Mouse (Mus musculus): ENCODE measurements at regions not wholly inside any gene's neighbourhood (a gene's known extent, or its start where the extent isn't known, plus 50 kb on each side); places are given as distances from the start of the nearest gene placed in this dataset.

DNA sequence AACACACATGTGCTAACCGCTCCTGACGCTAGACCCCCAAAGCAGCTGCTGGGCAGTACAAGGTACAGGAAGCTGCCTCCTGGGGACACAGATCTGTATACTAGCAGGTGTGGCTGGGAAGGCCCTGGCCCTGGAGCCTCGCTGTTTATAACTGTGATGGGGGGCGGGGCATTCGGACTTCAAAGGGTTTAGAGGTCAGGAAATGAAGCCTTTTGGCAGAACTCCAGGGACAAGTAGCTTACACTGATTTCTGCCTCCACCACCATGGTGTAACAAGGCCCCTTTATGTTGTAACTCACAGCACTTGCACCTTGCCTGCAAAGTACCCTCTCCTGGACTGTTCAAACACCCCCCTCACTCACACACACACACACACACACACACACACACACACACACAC, 215.5 kb upstream of the Rreb1 start:
- Histone ChIP-seq H3K9me3 (replicated peaks; ENCODE audit: control insufficient read depth, low read length) (no peaks in the 10 kb centered on the region), H3K27ac (replicated peaks; ENCODE audit: low read depth, low read length) (no peak overlapping the region), H3K27me3 (ENCODE audit: control insufficient read depth, insufficient read depth, low read length) (no peaks in the 10 kb centered on the region), H3K9ac (replicated peaks; ENCODE audit: low read length) (no peak overlapping the region; the same call in 1 of the 2 replicates), H3K36me3 (replicated peaks; ENCODE audit: control insufficient read depth, insufficient read depth, low read depth, low read length) (no peaks in the 10 kb centered on the region), H3K4me2 (ENCODE audit: low read depth, low read length) (no peak overlapping the region), H3K4me1 (ENCODE audit: control insufficient read depth, insufficient read depth, low read length) (peaks cover 5% of the 10 kb centered on the region), H3K4me3 (ENCODE audit: low read depth, low read length) (no peak overlapping the region)
- peak; percentile 48 for DNase-seq (ENCODE audit: low spot score)
- 20% methylated on average over 5 of the region's 5 CpGs for WGBS
- peak; percentile 35; the same call in 1 of the 2 replicates for ATAC-seq (replicated peaks; ENCODE audit: insufficient number of reproducible peaks, low FRiP score, low TSS enrichment, low read depth)

DNA sequence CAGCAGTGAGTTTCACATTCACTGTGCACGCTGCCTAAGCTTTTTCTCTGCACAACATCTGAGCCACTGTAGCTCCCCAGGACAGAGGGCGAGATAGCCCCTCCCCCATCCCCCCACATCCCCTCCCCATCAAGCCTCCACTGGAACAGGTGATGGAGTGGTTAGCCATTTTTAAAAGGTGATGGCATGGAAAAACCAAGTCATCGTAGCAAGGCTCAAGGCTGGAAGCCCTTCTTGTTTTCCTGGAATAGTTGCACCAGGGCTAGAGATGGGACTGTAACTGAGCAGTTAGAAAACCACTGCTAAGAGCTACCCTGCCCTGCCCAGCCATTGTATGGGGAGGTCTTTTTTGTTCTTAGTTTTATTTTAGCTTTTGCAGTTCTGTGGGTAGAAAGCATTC, 209.1 kb upstream of the Rreb1 start:
- ATAC-seq (replicated peaks; ENCODE audit: insufficient number of reproducible peaks, low FRiP score, low TSS enrichment, low read depth) (no peak), DNase-seq (ENCODE audit: low spot score) (no peak)
- no peak overlapping the region for H3K9ac ChIP-seq (replicated peaks; ENCODE audit: low read length)
- no peaks in the 10 kb centered on the region for H3K36me3 ChIP-seq (replicated peaks; ENCODE audit: control insufficient read depth, insufficient read depth, low read depth, low read length)
- no peak overlapping the region for H3K4me2 ChIP-seq (ENCODE audit: low read depth, low read length)
- 60% methylated on average over 3 of the region's 3 CpGs for WGBS
- no peaks in the 10 kb centered on the region for H3K4me1 ChIP-seq (ENCODE audit: control insufficient read depth, insufficient read depth, low read length)
- no peak overlapping the region for H3K27ac ChIP-seq (replicated peaks; ENCODE audit: low read depth, low read length)
- no peaks in the 10 kb centered on the region for H3K9me3 ChIP-seq (replicated peaks; ENCODE audit: control insufficient read depth, low read length)
- no peaks in the 10 kb centered on the region for H3K27me3 ChIP-seq (ENCODE audit: control insufficient read depth, insufficient read depth, low read length)
- H3K4me3 ChIP-seq (ENCODE audit: low read depth, low read length), result no peak overlapping the region

DNA sequence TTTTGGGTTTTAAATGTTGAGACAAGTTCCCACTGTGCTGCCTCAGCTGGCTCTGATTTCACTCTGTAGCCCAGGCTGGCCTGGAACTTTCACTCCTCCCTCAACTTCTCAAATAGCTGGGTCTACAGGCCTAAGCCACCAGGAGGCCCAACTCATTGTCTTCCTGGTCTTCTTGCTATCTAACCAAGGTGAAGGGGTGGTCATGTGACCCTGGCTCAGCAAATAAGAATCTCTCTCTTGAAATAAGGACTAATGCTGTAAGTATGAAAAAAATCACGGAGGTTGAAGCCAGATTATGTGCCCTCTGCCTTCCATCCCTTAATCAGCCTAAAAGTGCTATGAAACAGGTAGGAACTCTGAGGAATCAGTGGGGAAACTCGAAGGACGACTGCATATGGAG, 208.7 kb upstream of the Rreb1 start:
- Histone ChIP-seq H3K9me3 (replicated peaks; ENCODE audit: control insufficient read depth, low read length) (no peaks in the 10 kb centered on the region), H3K4me1 (ENCODE audit: control insufficient read depth, insufficient read depth, low read length) (no peaks in the 10 kb centered on the region), H3K4me3 (ENCODE audit: low read depth, low read length) (no peak overlapping the region), H3K9ac (replicated peaks; ENCODE audit: low read length) (no peak overlapping the region), H3K4me2 (ENCODE audit: low read depth, low read length) (no peak overlapping the region), H3K36me3 (replicated peaks; ENCODE audit: control insufficient read depth, insufficient read depth, low read depth, low read length) (no peaks in the 10 kb centered on the region), H3K27ac (replicated peaks; ENCODE audit: low read depth, low read length) (no peak overlapping the region), H3K27me3 (ENCODE audit: control insufficient read depth, insufficient read depth, low read length) (no peaks in the 10 kb centered on the region)
- DNase-seq (ENCODE audit: low spot score) (no peak), ATAC-seq (replicated peaks; ENCODE audit: insufficient number of reproducible peaks, low FRiP score, low TSS enrichment, low read depth) (no peak)
- WGBS, result 86% methylated on average over 3 of the region's 3 CpGs

DNA sequence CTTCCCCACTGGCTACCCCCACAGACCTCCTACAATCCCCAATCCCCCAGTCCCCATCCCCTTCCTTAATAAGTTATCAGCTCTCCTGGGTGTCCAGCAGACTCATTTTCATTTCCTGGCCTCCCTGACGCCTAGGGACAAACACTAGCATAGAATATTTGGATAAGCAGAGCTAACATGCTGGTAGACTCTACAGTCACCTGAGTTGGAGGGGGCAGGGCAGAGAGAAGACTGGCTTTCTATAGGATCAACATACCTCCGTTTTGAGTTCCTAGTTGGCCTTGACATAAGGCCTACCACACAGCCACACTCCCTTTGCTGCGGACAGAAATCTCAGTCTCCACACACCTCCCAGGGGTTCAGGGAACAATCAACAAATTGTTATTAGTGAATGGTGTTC, 205.2 kb upstream of the Rreb1 start:
- Histone ChIP-seq H3K27ac (replicated peaks; ENCODE audit: low read depth, low read length) (no peak overlapping the region; the same call in 1 of the 2 replicates), H3K9ac (replicated peaks; ENCODE audit: low read length) (no peak overlapping the region), H3K9me3 (replicated peaks; ENCODE audit: control insufficient read depth, low read length) (no peaks in the 10 kb centered on the region), H3K36me3 (replicated peaks; ENCODE audit: control insufficient read depth, insufficient read depth, low read depth, low read length) (no peaks in the 10 kb centered on the region), H3K27me3 (ENCODE audit: control insufficient read depth, insufficient read depth, low read length) (no peaks in the 10 kb centered on the region), H3K4me3 (ENCODE audit: low read depth, low read length) (no peak overlapping the region), H3K4me2 (ENCODE audit: low read depth, low read length) (no peak overlapping the region), H3K4me1 (ENCODE audit: control insufficient read depth, insufficient read depth, low read length) (no peaks in the 10 kb centered on the region)
- ATAC-seq (replicated peaks; ENCODE audit: insufficient number of reproducible peaks, low FRiP score, low TSS enrichment, low read depth), result no peak
- no peak for DNase-seq (ENCODE audit: low spot score)
- WGBS, result 61% methylated on average over 3 of the region's 3 CpGs

GRCm38 (mm10) chr13:37579231-37579630, 199.0 kb upstream of the Rreb1 start:
- no peaks in the 10 kb centered on the region for H3K4me1 ChIP-seq (ENCODE audit: control insufficient read depth, insufficient read depth, low read length)
- no peak overlapping the region for H3K4me2 ChIP-seq (ENCODE audit: low read depth, low read length)
- no peaks in the 10 kb centered on the region for H3K36me3 ChIP-seq (replicated peaks; ENCODE audit: control insufficient read depth, insufficient read depth, low read depth, low read length)
- H3K9me3 ChIP-seq (replicated peaks; ENCODE audit: control insufficient read depth, low read length), result no peaks in the 10 kb centered on the region
- ATAC-seq (replicated peaks; ENCODE audit: insufficient number of reproducible peaks, low FRiP score, low TSS enrichment, low read depth) (no peak), DNase-seq (ENCODE audit: low spot score) (no peak)
- H3K27me3 ChIP-seq (ENCODE audit: control insufficient read depth, insufficient read depth, low read length), result no peaks in the 10 kb centered on the region
- no peak overlapping the region for H3K9ac ChIP-seq (replicated peaks; ENCODE audit: low read length)
- no peak overlapping the region for H3K27ac ChIP-seq (replicated peaks; ENCODE audit: low read depth, low read length)
- WGBS, result 87% methylated on average over 10 of the region's 10 CpGs
- no peak overlapping the region for H3K4me3 ChIP-seq (ENCODE audit: low read depth, low read length)

GRCm38 (mm10) chr13:37579775-37580174, 198.4 kb upstream of the Rreb1 start:
- no peak overlapping the region for H3K4me2 ChIP-seq (ENCODE audit: low read depth, low read length)
- no peaks in the 10 kb centered on the region for H3K9me3 ChIP-seq (replicated peaks; ENCODE audit: control insufficient read depth, low read length)
- 36% methylated on average over 11 of the region's 11 CpGs for WGBS
- no peak overlapping the region for H3K27ac ChIP-seq (replicated peaks; ENCODE audit: low read depth, low read length)
- H3K4me1 ChIP-seq (ENCODE audit: control insufficient read depth, insufficient read depth, low read length), result no peaks in the 10 kb centered on the region
- H3K27me3 ChIP-seq (ENCODE audit: control insufficient read depth, insufficient read depth, low read length), result no peaks in the 10 kb centered on the region
- H3K36me3 ChIP-seq (replicated peaks; ENCODE audit: control insufficient read depth, insufficient read depth, low read depth, low read length), result no peaks in the 10 kb centered on the region
- ATAC-seq (replicated peaks; ENCODE audit: insufficient number of reproducible peaks, low FRiP score, low TSS enrichment, low read depth), result peak; percentile 65; the same call in 1 of the 2 replicates
- peak; percentile 33 for DNase-seq (ENCODE audit: low spot score)
- no peak overlapping the region; the same call in 1 of the 2 replicates for H3K9ac ChIP-seq (replicated peaks; ENCODE audit: low read length)
- no peak overlapping the region for H3K4me3 ChIP-seq (ENCODE audit: low read depth, low read length)

GRCm38 (mm10) chr13:37580806-37581205, 197.4 kb upstream of the Rreb1 start:
- no peak overlapping the region for H3K4me3 ChIP-seq (ENCODE audit: low read depth, low read length)
- H3K27me3 ChIP-seq (ENCODE audit: control insufficient read depth, insufficient read depth, low read length), result no peaks in the 10 kb centered on the region
- DNase-seq (ENCODE audit: low spot score) (peak; percentile 13), ATAC-seq (replicated peaks; ENCODE audit: insufficient number of reproducible peaks, low FRiP score, low TSS enrichment, low read depth) (no peak)
- H3K9me3 ChIP-seq (replicated peaks; ENCODE audit: control insufficient read depth, low read length), result no peaks in the 10 kb centered on the region
- no peak overlapping the region for H3K9ac ChIP-seq (replicated peaks; ENCODE audit: low read length)
- no peak overlapping the region for H3K27ac ChIP-seq (replicated peaks; ENCODE audit: low read depth, low read length)
- WGBS, result 71% methylated on average over 2 of the region's 2 CpGs
- H3K4me2 ChIP-seq (ENCODE audit: low read depth, low read length), result no peak overlapping the region
- no peaks in the 10 kb centered on the region for H3K36me3 ChIP-seq (replicated peaks; ENCODE audit: control insufficient read depth, insufficient read depth, low read depth, low read length)
- no peaks in the 10 kb centered on the region for H3K4me1 ChIP-seq (ENCODE audit: control insufficient read depth, insufficient read depth, low read length)

GRCm38 (mm10) chr13:37581374-37581773, 196.8 kb upstream of the Rreb1 start:
- WGBS, result 71% methylated on average over 6 of the region's 6 CpGs
- DNase-seq (ENCODE audit: low spot score) (no peak), ATAC-seq (replicated peaks; ENCODE audit: insufficient number of reproducible peaks, low FRiP score, low TSS enrichment, low read depth) (no peak)
- Histone ChIP-seq H3K27ac (replicated peaks; ENCODE audit: low read depth, low read length) (no peak overlapping the region), H3K36me3 (replicated peaks; ENCODE audit: control insufficient read depth, insufficient read depth, low read depth, low read length) (no peaks in the 10 kb centered on the region), H3K4me2 (ENCODE audit: low read depth, low read length) (no peak overlapping the region), H3K4me3 (ENCODE audit: low read depth, low read length) (no peak overlapping the region), H3K4me1 (ENCODE audit: control insufficient read depth, insufficient read depth, low read length) (no peaks in the 10 kb centered on the region), H3K27me3 (ENCODE audit: control insufficient read depth, insufficient read depth, low read length) (no peaks in the 10 kb centered on the region), H3K9me3 (replicated peaks; ENCODE audit: control insufficient read depth, low read length) (no peaks in the 10 kb centered on the region), H3K9ac (replicated peaks; ENCODE audit: low read length) (no peak overlapping the region)

All from embryonic facial prominence, embryonic 11.5 days (tissue).